Mouse (Mus musculus) MEL (cell line): ENCODE data around the gene Epo.

Source experiments
- CTCF ChIP-seq, 3 experiments: IDR thresholded peaks in 2 of 3; conservative IDR thresholded peaks in 1 of 3; 2 replicates each; pipeline ENCODE4 v1.5.1; 2011 to 2012; ENCODE audit warnings: low read length in 3 of 3, low read depth in 2 of 3, mild to moderate bottlenecking in 2 of 3, improper control_type of control experiment in 1 of 3, inconsistent platforms in 1 of 3, mixed read lengths in 1 of 3, moderate library complexity in 1 of 3; ENCODE audit not compliant: control insufficient read depth in 1 of 3, insufficient read depth in 1 of 3, poor library complexity in 1 of 3, severe bottlenecking in 1 of 3
- E2F4 ChIP-seq: IDR thresholded peaks from 2 replicates; pipeline ENCODE4 v1.6.1; 2011; ENCODE audit warnings: low read depth, low read length, improper control_type of control experiment, borderline replicate concordance
- EP300 ChIP-seq, 2 experiments: IDR thresholded peaks; 2 replicates each; pipeline ENCODE4 v1.6.1; 2011; ENCODE audit warnings: improper control_type of control experiment in 2 of 2, low read length in 2 of 2, low read depth in 1 of 2, mild to moderate bottlenecking in 1 of 2
- MAZ ChIP-seq: IDR thresholded peaks from 2 replicates; pipeline ENCODE4 v1.6.1; 2012; ENCODE audit warnings: low read depth, mild to moderate bottlenecking, inconsistent platforms, low read length, improper control_type of control experiment
- MYC ChIP-seq: IDR thresholded peaks from 2 replicates; pipeline ENCODE4 v1.6.1; 2011; ENCODE audit warnings: low read depth, mild to moderate bottlenecking, low read length, improper control_type of control experiment, moderate library complexity
- POLR2A ChIP-seq, 2 experiments: IDR thresholded peaks; 2 replicates each; pipeline ENCODE4 v1.6.1; 2011 to 2012; ENCODE audit warnings: low read length in 2 of 2, mild to moderate bottlenecking in 2 of 2, control low read depth in 1 of 2, improper control_type of control experiment in 1 of 2, low read depth in 1 of 2, moderate library complexity in 1 of 2; ENCODE audit not compliant: control insufficient read depth in 1 of 2, insufficient read depth in 1 of 2, poor library complexity in 1 of 2
- POLR2AphosphoS5 ChIP-seq: IDR thresholded peaks from 2 replicates; pipeline ENCODE4 v1.6.1; 2012; ENCODE audit warnings: low read depth, borderline replicate concordance, mild to moderate bottlenecking, inconsistent platforms, low read length, moderate library complexity, mixed read lengths
- SIN3A ChIP-seq: IDR thresholded peaks from 2 replicates; pipeline ENCODE4 v1.6.1; 2012; ENCODE audit warnings: low read length, improper control_type of control experiment, inconsistent platforms
- SMC3 ChIP-seq: IDR thresholded peaks from 2 replicates; pipeline ENCODE4 v1.6.1; 2011; ENCODE audit warnings: low read depth, low read length, improper control_type of control experiment
- TBP ChIP-seq: IDR thresholded peaks from 2 replicates; pipeline ENCODE4 v1.8.0; 2011; ENCODE audit warnings: low read depth, low read length, improper control_type of control experiment
- TCF12 ChIP-seq: IDR thresholded peaks from 2 replicates; pipeline ENCODE4 v1.6.1; 2014; ENCODE audit warnings: low read depth, mild to moderate bottlenecking, inconsistent platforms, low read length, improper control_type of control experiment, moderate library complexity
- USF1 ChIP-seq: IDR thresholded peaks from 2 replicates; pipeline ENCODE4 v1.6.1; 2014; ENCODE audit warnings: low read depth, mild to moderate bottlenecking, inconsistent platforms, low read length, improper control_type of control experiment, moderate library complexity
- ZNF384 ChIP-seq: IDR thresholded peaks from 2 replicates; pipeline ENCODE4 v1.6.1; 2012; ENCODE audit warnings: low read depth, mild to moderate bottlenecking, inconsistent platforms, low read length, improper control_type of control experiment

GRCm38 (mm10) chr5:137568223-137568798, 35.3 kb upstream of the Epo start:
- TF ChIP-seq MYC, result no peak
- TF ChIP-seq SIN3A, result no peak
- TF ChIP-seq CTCF (IDR thresholded peaks at IDR 0.05 in 2 of 3, conservative IDR thresholded peaks at IDR 0.05 in 1 of 3; ENCODE audit: control insufficient read depth in 1 of 3, insufficient read depth in 1 of 3, low read depth in 2 of 3, low read length in 3 of 3, poor library complexity in 1 of 3, severe bottlenecking in 1 of 3), result no peak
- TF ChIP-seq POLR2A (IDR thresholded peaks at IDR 0.05; ENCODE audit: control insufficient read depth in 1 of 2, insufficient read depth in 1 of 2, low read depth in 1 of 2, low read length in 2 of 2, poor library complexity in 1 of 2), result no peak
- no peak for TF ChIP-seq EP300 (IDR thresholded peaks at IDR 0.05; ENCODE audit: low read depth in 1 of 2, low read length in 2 of 2)
- TF ChIP-seq SMC3, result no peak
- no peak for TF ChIP-seq POLR2AphosphoS5
- no peak for TF ChIP-seq MAZ
- no peak for TF ChIP-seq USF1
- no peak for TF ChIP-seq E2F4
- no peak for TF ChIP-seq TBP
- TF ChIP-seq ZNF384, result no peak
- TF ChIP-seq TCF12, result no peak
